Mouse (Mus musculus) hindbrain, embryonic 11.5 days (tissue): ENCODE measurements around the gene Gm49510. TPM values are rescaled to one million over a fixed set of nuclear protein-coding genes. Genes with fewer than 3 reads are reported as not detected.
"Not testable (repeated sequence)": the region's sequence is repeated elsewhere in the genome, so short reads cannot be mapped to it uniquely, and the experiment has no call there.

Experiments
- ATAC-seq: fragments of 200-750 bp; cut with Nextera tagmentation; 2 replicates; pipeline ENCODE4 v1.8.0; 2017; ENCODE audit warnings: mild to moderate bottlenecking, moderate TSS enrichment, moderate library complexity; ENCODE audit not compliant: low FRiP score
- DNase-seq: peaks from one replicate; pipeline ENCODE4 v3.0.0-alpha.2; 2015; ENCODE audit warnings: low spot score
- H3K27ac ChIP-seq: fragments of 300-500 bp; sonication (generic); 2 replicates; pipeline ENCODE4 v1.5.1; 2014; ENCODE audit warnings: mild to moderate bottlenecking, low read depth, low read length
- H3K27me3 ChIP-seq: fragments of 300-500 bp; sonication (generic); 2 replicates; pipeline ENCODE4 v1.6.1; 2014; ENCODE audit warnings: mild to moderate bottlenecking, low read length, moderate library complexity, mixed read lengths; ENCODE audit not compliant: control insufficient read depth, insufficient read depth
- H3K36me3 ChIP-seq: fragments of 300-500 bp; sonication (generic); 2 replicates; pipeline ENCODE4 v1.6.1; 2014; ENCODE audit warnings: mild to moderate bottlenecking, low read length, moderate library complexity, mixed read lengths; ENCODE audit not compliant: control insufficient read depth, insufficient read depth
- H3K4me1 ChIP-seq: fragments of 300-500 bp; sonication (generic); replicated peaks from 2 replicates; pipeline ENCODE4 v1.6.1; 2014; ENCODE audit warnings: low read length, mixed read lengths; ENCODE audit not compliant: control insufficient read depth, insufficient read depth
- H3K4me2 ChIP-seq: fragments of 300-500 bp; sonication (generic); replicated peaks from 2 replicates; pipeline ENCODE4 v1.6.1; 2014; ENCODE audit warnings: mild to moderate bottlenecking, low read depth, low read length
- H3K4me3 ChIP-seq: fragments of 300-500 bp; sonication (generic); 2 replicates; pipeline ENCODE4 v1.5.1; 2014; ENCODE audit warnings: low read depth, low read length
- H3K9ac ChIP-seq: fragments of 300-500 bp; sonication (generic); 2 replicates; pipeline ENCODE4 v1.6.1; 2014; ENCODE audit warnings: low read depth, low read length
- H3K9me3 ChIP-seq: fragments of 300-500 bp; sonication (generic); 2 replicates; pipeline ENCODE4 v1.6.1; 2016; ENCODE audit warnings: low read length; ENCODE audit not compliant: control insufficient read depth
- WGBS: fragments of 180-500 bp; shearing (Covaris S2); extraction: QIAGEN DNeasy Blood & Tissue Kit; methylation state at CpG from one replicate; pipeline ENCODE4 v1.1.7; 2014; 5-methylcytosine and 5-hydroxymethylcytosine counted together
- polyA plus RNA-seq: library from polyadenylated mRNA; unstranded; fragments of >200 nt; fragmentation: Nextera tagmentation; extraction: Ambion mirVana; gene quantifications from 2 replicates; pipeline ENCODE4 v1.2.1, GENCODE M21; 2014

The Gm49510 gene
- polyA plus RNA-seq, 1 experiment from 2014 or later: 0.42 TPM

- Histone ChIP-seq H3K36me3 (no peaks in the 10 kb centered on the region), H3K9me3 (no peaks in the 10 kb centered on the region), H3K27ac (no peak overlapping the region), H3K9ac (no peak overlapping the region), H3K27me3 (no peaks in the 10 kb centered on the region), H3K4me2 (no peak overlapping the region), H3K4me3 (no peak overlapping the region), H3K4me1 (no peaks in the 10 kb centered on the region; the same call in 1 of the 2 replicates)
- DNase-seq: no peak
- 78% methylated on average over 5 of the region's 5 CpGs for WGBS
- ATAC-seq: no peak
Measured at GRCm38 (mm10) chr15:78875537-78875936, 23.9 kb upstream of the Gm49510 start.

- H3K9ac ChIP-seq: peak overlapping the region; percentile 40
- no peaks in the 10 kb centered on the region; the same call in 1 of the 2 replicates for H3K4me1 ChIP-seq
- peak overlapping the region; percentile 59 for H3K4me3 ChIP-seq
- H3K27ac ChIP-seq: peak overlapping the region; percentile 97
- ATAC-seq: peak; percentile 13; the same call in 1 of the 2 replicates
- H3K27me3 ChIP-seq: no peaks in the 10 kb centered on the region
- no peaks in the 10 kb centered on the region for H3K9me3 ChIP-seq
- no peaks in the 10 kb centered on the region for H3K36me3 ChIP-seq
- peak overlapping the region; percentile 64 for H3K4me2 ChIP-seq
- peak; percentile 88 for DNase-seq
- 3% methylated on average over 17 of the region's 17 CpGs for WGBS
Measured at GRCm38 (mm10) chr15:78876258-78876696, 23.2 kb upstream of the Gm49510 start.

GRCm38 (mm10) chr15:78876991-78877809 lies 22.3 kb upstream of the Gm49510 start, which contains the start of gene Gga1:
Gene Gga1, plus strand, starts transcription at chr15:78877190.
- H3K4me3 ChIP-seq: peak within 1 kb of the TSS; percentile 59
- H3K4me1 ChIP-seq: no peaks in the 10 kb centered on the region; the same call in 1 of the 2 replicates

GRCm38 (mm10) chr15:78877810-78878390 lies 21.6 kb upstream of the Gm49510 start:
- peak overlapping the region; percentile 59 for H3K4me3 ChIP-seq
- no peaks in the 10 kb centered on the region for H3K36me3 ChIP-seq
- H3K4me2 ChIP-seq: peak overlapping the region; percentile 61
- H3K27ac ChIP-seq: peak overlapping the region; percentile 97
- H3K27me3 ChIP-seq: no peaks in the 10 kb centered on the region
- no peaks in the 10 kb centered on the region; the same call in 1 of the 2 replicates for H3K4me1 ChIP-seq
- H3K9ac ChIP-seq: peak overlapping the region; percentile 75
- H3K9me3 ChIP-seq: no peaks in the 10 kb centered on the region
- ATAC-seq (peak; percentile 58; the same call in 1 of the 2 replicates), DNase-seq (no peak)
- 2% methylated on average over 13 of the region's 17 CpGs for WGBS

More at GRCm38 (mm10) chr15:78876991-78877809, 22.3 kb upstream of the Gm49510 start, which contains the start of gene Gga1:
- peak within 1 kb of the TSS; percentile 75 for H3K9ac ChIP-seq
- H3K36me3 ChIP-seq: no peaks in the 10 kb centered on the region
- WGBS: 1% methylated on average over 57 of the region's 95 CpGs
- DNase-seq (peak; percentile 98), ATAC-seq (peak; percentile 93)
- H3K27me3 ChIP-seq: no peaks in the 10 kb centered on the region
- H3K9me3 ChIP-seq: no peaks in the 10 kb centered on the region
- peak within 1 kb of the TSS; percentile 97 for H3K27ac ChIP-seq
- peak within 1 kb of the TSS; percentile 64 for H3K4me2 ChIP-seq

GRCm38 (mm10) chr15:78878792-78879516 lies 20.5 kb upstream of the Gm49510 start:
- WGBS: 75% methylated on average over 7 of the region's 7 CpGs
- ATAC-seq, H3K9ac ChIP-seq, H3K4me1 ChIP-seq, H3K9me3 ChIP-seq, DNase-seq, H3K4me2 ChIP-seq, H3K36me3 ChIP-seq, H3K27me3 ChIP-seq, H3K4me3 ChIP-seq, H3K27ac ChIP-seq: not testable (repeated sequence)

- ATAC-seq: no peak
- 94% methylated on average over 8 of the region's 8 CpGs for WGBS
- no peak for DNase-seq
- no peak overlapping the region for H3K9ac ChIP-seq
- no peaks in the 10 kb centered on the region; the same call in 1 of the 2 replicates for H3K4me1 ChIP-seq
- no peaks in the 10 kb centered on the region for H3K27me3 ChIP-seq
- no peak overlapping the region for H3K4me2 ChIP-seq
- H3K9me3 ChIP-seq: no peaks in the 10 kb centered on the region
- H3K36me3 ChIP-seq: no peaks in the 10 kb centered on the region; the same call in 1 of the 2 replicates
- H3K4me3 ChIP-seq: no peak overlapping the region
- H3K27ac ChIP-seq: no peak overlapping the region
Measured at GRCm38 (mm10) chr15:78880432-78880831, 19.0 kb upstream of the Gm49510 start.

- DNase-seq (no peak), ATAC-seq (no peak)
- Histone ChIP-seq H3K36me3 (no peaks in the 10 kb centered on the region; the same call in 1 of the 2 replicates), H3K4me3 (no peak overlapping the region), H3K27ac (no peak overlapping the region), H3K9ac (no peak overlapping the region), H3K27me3 (no peaks in the 10 kb centered on the region), H3K9me3 (no peaks in the 10 kb centered on the region), H3K4me2 (no peak overlapping the region), H3K4me1 (no peaks in the 10 kb centered on the region)
- WGBS: 92% methylated on average over 3 of the region's 3 CpGs
Measured at GRCm38 (mm10) chr15:78881828-78882227, 17.6 kb upstream of the Gm49510 start.

- no peaks in the 10 kb centered on the region for H3K27me3 ChIP-seq
- H3K27ac ChIP-seq: no peak overlapping the region
- no peak overlapping the region for H3K4me3 ChIP-seq
- H3K36me3 ChIP-seq: peaks cover 11% of the 10 kb centered on the region; the same call in 1 of the 2 replicates
- H3K9me3 ChIP-seq: no peaks in the 10 kb centered on the region
- no peak overlapping the region for H3K9ac ChIP-seq
- ATAC-seq (no peak), DNase-seq (no peak)
- peaks cover 3% of the 10 kb centered on the region; the same call in 1 of the 2 replicates for H3K4me1 ChIP-seq
- 34% methylated on average over 13 of the region's 13 CpGs for WGBS
- H3K4me2 ChIP-seq: no peak overlapping the region
Measured at GRCm38 (mm10) chr15:78889401-78889853, 10.0 kb upstream of the Gm49510 start.
